Mouse (Mus musculus): ENCODE data around the gene Tmem30b.

DNA sequence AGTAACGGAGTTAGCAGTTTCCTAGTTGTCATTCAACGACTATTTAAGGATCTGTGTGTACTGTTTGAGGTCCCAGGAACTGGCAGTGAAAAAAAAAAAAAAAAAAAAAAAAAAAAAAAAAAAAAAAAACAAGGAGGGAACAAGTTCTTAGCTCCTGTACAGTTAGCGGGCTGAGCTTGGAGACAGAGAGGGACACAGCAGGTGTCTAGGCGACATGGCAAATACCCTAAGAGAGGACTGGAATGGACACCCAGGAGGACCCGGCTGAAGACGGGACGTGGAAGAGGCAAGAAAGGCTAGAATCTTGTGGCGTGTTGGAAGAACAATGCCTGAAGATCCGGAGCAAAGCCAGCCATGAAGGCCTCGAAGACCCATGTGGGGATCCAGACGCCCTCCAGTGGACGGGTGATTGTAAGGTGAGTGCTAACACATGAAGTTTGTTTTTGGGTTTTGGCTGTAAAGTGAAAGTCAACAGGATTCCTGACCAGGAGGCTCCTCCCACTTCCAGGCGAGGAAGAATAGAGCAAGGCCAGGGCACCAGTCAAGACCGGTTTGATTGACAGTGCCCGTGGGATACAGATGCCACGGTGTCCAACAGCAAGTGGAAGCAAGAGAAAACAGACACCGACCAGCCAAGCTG is 8.6 kb downstream of the Tmem30b start:
- TF ChIP-seq CTCF (IDR thresholded peaks at IDR 0.05; ENCODE audit: low read depth, low read length): no peak
- TF ChIP-seq POLR2A (IDR thresholded peaks at IDR 0.05; ENCODE audit: borderline replicate concordance, low read depth, low read length): no peak

All from bone marrow macrophage, adult 2 months (primary cell).